Mouse (Mus musculus): ENCODE data around the gene Col1a1. TPM values are rescaled to one million over a fixed set of nuclear protein-coding genes. Genes with fewer than 3 reads are reported as not detected.

Col1a1 gene
- polyA plus RNA-seq, 1 experiment: 0.01 TPM

GRCm38 (mm10) chr11:94958065-94958858 is 22.2 kb downstream of the Col1a1 start:
- no peak for TF ChIP-seq GATA1 (IDR thresholded peaks at IDR 0.05; ENCODE audit: low read length)

GRCm38 (mm10) chr11:94962534-94963101 is 26.6 kb downstream of the Col1a1 start:
- no peak for TF ChIP-seq GATA1 (IDR thresholded peaks at IDR 0.05; ENCODE audit: low read length)

- no peak for TF ChIP-seq GATA1 (IDR thresholded peaks at IDR 0.05; ENCODE audit: low read length)
Observed at GRCm38 (mm10) chr11:94967419-94967818, 31.4 kb downstream of the Col1a1 start, which contains the start of gene Hils1. TSS of gene Hils1 (plus strand) at chr11:94967593.

- no peak for TF ChIP-seq GATA1 (IDR thresholded peaks at IDR 0.05; ENCODE audit: low read length)
Observed at GRCm38 (mm10) chr11:94968187-94968586, 32.2 kb downstream of the Col1a1 start.

- no peak for TF ChIP-seq GATA1 (IDR thresholded peaks at IDR 0.05; ENCODE audit: low read length)
Observed at GRCm38 (mm10) chr11:94970210-94970943, 34.4 kb downstream of the Col1a1 start.

- TF ChIP-seq GATA1 (IDR thresholded peaks at IDR 0.05; ENCODE audit: low read length): no peak
Observed at GRCm38 (mm10) chr11:94971895-94972615, 36.0 kb downstream of the Col1a1 start.

- TF ChIP-seq GATA1 (IDR thresholded peaks at IDR 0.05; ENCODE audit: low read length): no peak
Observed at GRCm38 (mm10) chr11:94972887-94973286, 36.9 kb downstream of the Col1a1 start.

- TF ChIP-seq GATA1 (IDR thresholded peaks at IDR 0.05; ENCODE audit: low read length): no peak
Observed at GRCm38 (mm10) chr11:94973313-94973712, 37.3 kb downstream of the Col1a1 start.

GRCm38 (mm10) chr11:94974951-94975350 is 38.9 kb downstream of the Col1a1 start:
- TF ChIP-seq GATA1 (IDR thresholded peaks at IDR 0.05; ENCODE audit: low read length): no peak

- no peak for TF ChIP-seq GATA1 (IDR thresholded peaks at IDR 0.05; ENCODE audit: low read length)
Observed at GRCm38 (mm10) chr11:94976199-94976598, 40.2 kb downstream of the Col1a1 start, which contains the start of gene Sgca. TSS of gene Sgca (minus strand) at chr11:94976327.

GRCm38 (mm10) chr11:94978178-94978915 is 42.3 kb downstream of the Col1a1 start:
- no peak for TF ChIP-seq GATA1 (IDR thresholded peaks at IDR 0.05; ENCODE audit: low read length)

GRCm38 (mm10) chr11:94978947-94979346 is 42.9 kb downstream of the Col1a1 start:
- no peak for TF ChIP-seq GATA1 (IDR thresholded peaks at IDR 0.05; ENCODE audit: low read length)

- no peak for TF ChIP-seq GATA1 (IDR thresholded peaks at IDR 0.05; ENCODE audit: low read length)
Observed at GRCm38 (mm10) chr11:94979462-94980179, 43.6 kb downstream of the Col1a1 start.

GRCm38 (mm10) chr11:94985140-94985539 is 49.1 kb downstream of the Col1a1 start:
- no peak for TF ChIP-seq GATA1 (IDR thresholded peaks at IDR 0.05; ENCODE audit: low read length)

Data from G1E-ER4 (cell line).